Mouse (Mus musculus) intestine, embryonic 16.5 days (tissue): ENCODE results near the gene Syngap1. TPM values are rescaled to one million over a fixed set of nuclear protein-coding genes. Genes with fewer than 3 reads are reported as not detected.

Experiments used
- microRNA-seq: library from miRNA; unstranded; fragments of <30 nt; microRNA quantifications from one replicate; pipeline ENCODE4, GENCODE M21; 2016
- polyA plus RNA-seq: library from polyadenylated mRNA; unstranded; fragments of >200 nt; fragmentation: Nextera tagmentation; extraction: Ambion mirVana; gene quantifications from 2 replicates; pipeline ENCODE4 v1.2.1, GENCODE M21; 2015

Syngap1 gene
- polyA plus RNA-seq, 1 experiment from 2014 or later = 0.66 TPM

Small RNA genes lying within 50 kb of the gene (microRNA-seq; reads per million reads assigned to microRNA genes)
- gene Gm27775 (not detected), gene Mir3083 (not detected), gene Mir6968 (not detected)

Other genes with a start within 250 kb of the Syngap1 start
- gene Crebrf, start 225.6 kb upstream of the Syngap1 start, polyA plus RNA-seq = 8.1 and 9.4 TPM in 2 replicates
- gene Bnip1, start 160.2 kb upstream of the Syngap1 start, polyA plus RNA-seq = 47.6 and 52.0 TPM in 2 replicates
- gene Nkx2-5, start 96.2 kb upstream of the Syngap1 start, polyA plus RNA-seq = 0.09 TPM in 1 of 2 replicates, not detected in the other
- 5.3 and 6.5 TPM in 2 replicates for gene Kifc5b, start 24.2 kb upstream of the Syngap1 start, polyA plus RNA-seq
- gene Phf1, start 8.2 kb upstream of the Syngap1 start, polyA plus RNA-seq = 6.8 and 8.0 TPM in 2 replicates
- gene Cuta, start 1.7 kb upstream of the Syngap1 start, polyA plus RNA-seq = 294 and 314 TPM in 2 replicates
- gene Zbtb9, start 31.9 kb downstream of the Syngap1 start, polyA plus RNA-seq = 13.8 and 14.8 TPM in 2 replicates
- gene Bak1, start 87.8 kb downstream of the Syngap1 start, polyA plus RNA-seq = 8.5 and 10.3 TPM in 2 replicates
- 12.1 and 16.5 TPM in 2 replicates for gene Itpr3, start 116.1 kb downstream of the Syngap1 start, polyA plus RNA-seq
- gene Uqcc2, start 192.7 kb downstream of the Syngap1 start, polyA plus RNA-seq = 238 and 255 TPM in 2 replicates
- gene Ip6k3, start 226.5 kb downstream of the Syngap1 start, polyA plus RNA-seq = 0.09 and 0.11 TPM in 2 replicates